Mouse (Mus musculus) myocyte (in vitro differentiated cells): ENCODE data around the gene Gm38392.

Source experiments
- E2F4 ChIP-seq: IDR thresholded peaks from one replicate; pipeline ENCODE4 v1.6.1; 2011; ENCODE audit warnings: mild to moderate bottlenecking, control low read depth, moderate library complexity; ENCODE audit not compliant: insufficient read depth
- MYOD1 ChIP-seq, 3 experiments: IDR thresholded peaks; one replicate each; pipeline ENCODE4 v1.6.1; 2011; ENCODE audit warnings: control low read depth in 2 of 3, low read depth in 2 of 3, mild to moderate bottlenecking in 2 of 3, moderate library complexity in 1 of 3; ENCODE audit not compliant: insufficient read length in 2 of 3, control insufficient read depth in 1 of 3
- MYOG ChIP-seq, 3 experiments: IDR thresholded peaks; one replicate each; pipeline ENCODE4 v1.6.1; 2011; ENCODE audit warnings: control low read depth in 2 of 3, low read depth in 2 of 3, mild to moderate bottlenecking in 2 of 3; ENCODE audit not compliant: insufficient read length in 2 of 3, control insufficient read depth in 1 of 3, insufficient read depth in 1 of 3
- POLR2A ChIP-seq: IDR thresholded peaks from one replicate; pipeline ENCODE4 v1.6.1; 2011; ENCODE audit warnings: low read depth, mild to moderate bottlenecking, control low read depth, moderate library complexity; ENCODE audit not compliant: insufficient read length
- REST ChIP-seq: IDR thresholded peaks from one replicate; pipeline ENCODE4 v1.6.1; 2011; ENCODE audit warnings: mild to moderate bottlenecking, control low read depth, moderate library complexity; ENCODE audit not compliant: insufficient read depth, insufficient read length
- USF1 ChIP-seq: IDR thresholded peaks from one replicate; pipeline ENCODE4 v1.6.1; 2011; ENCODE audit warnings: low read depth, mild to moderate bottlenecking, control low read depth, moderate library complexity

DNA sequence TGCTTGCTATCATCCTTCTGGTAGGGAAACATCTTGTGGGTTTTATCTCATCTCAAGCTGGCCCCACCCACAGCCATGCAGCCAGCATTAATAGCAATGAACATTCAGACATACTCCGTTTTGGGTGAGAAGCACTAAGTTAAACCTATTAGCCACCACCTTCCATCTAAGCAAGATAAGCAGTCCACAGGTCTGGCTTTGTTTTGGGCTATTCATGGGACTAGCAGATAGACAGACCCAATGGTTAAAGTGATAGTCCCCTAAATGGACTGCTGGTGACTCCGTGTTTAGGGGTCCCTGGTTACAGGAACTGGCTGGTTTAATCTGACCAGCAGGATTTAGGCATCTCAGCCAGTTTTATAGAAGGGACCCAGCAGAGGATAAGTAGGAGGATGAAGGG lies 74.0 kb downstream of the Gm38392 start:
- TF ChIP-seq MYOD1 (IDR thresholded peaks at IDR 0.05; ENCODE audit: control insufficient read depth in 1 of 3, insufficient read length in 2 of 3, low read depth in 2 of 3) = no peak
- no peak for TF ChIP-seq POLR2A
- TF ChIP-seq REST = no peak
- no peak for TF ChIP-seq E2F4
- no peak for TF ChIP-seq MYOG (IDR thresholded peaks at IDR 0.05; ENCODE audit: control insufficient read depth in 1 of 3, insufficient read depth in 1 of 3, insufficient read length in 2 of 3, low read depth in 2 of 3)
- no peak for TF ChIP-seq USF1
